Mouse (Mus musculus): ENCODE measurements around the gene Spns3. TPM values are rescaled to one million over a fixed set of nuclear protein-coding genes. Genes with fewer than 3 reads are reported as not detected.

Gene Spns3
- polyA plus RNA-seq (2012): 0.25 and 0.27 TPM in 2 replicates

- TF ChIP-seq GATA1 (IDR thresholded peaks at IDR 0.05; ENCODE audit: low read length): no peak
Observed at GRCm38 (mm10) chr11:72550134-72550988, at the start of gene Spns3. Gene Spns3 (minus strand): TSS chr11:72550506.

- TF ChIP-seq GATA1 (IDR thresholded peaks at IDR 0.05; ENCODE audit: low read length): no peak
Observed at GRCm38 (mm10) chr11:72597780-72598179, 47.5 kb upstream of the Spns3 start.

GRCm38 (mm10) chr11:72595010-72595737, 44.9 kb upstream of the Spns3 start:
- no peak for TF ChIP-seq GATA1 (IDR thresholded peaks at IDR 0.05; ENCODE audit: low read length)

GRCm38 (mm10) chr11:72587537-72588233, 37.4 kb upstream of the Spns3 start:
- no peak for TF ChIP-seq GATA1 (IDR thresholded peaks at IDR 0.05; ENCODE audit: low read length)

- no peak for TF ChIP-seq GATA1 (IDR thresholded peaks at IDR 0.05; ENCODE audit: low read length)
Observed at GRCm38 (mm10) chr11:72586570-72586969, 36.3 kb upstream of the Spns3 start.

GRCm38 (mm10) chr11:72583092-72583491, 32.8 kb upstream of the Spns3 start:
- TF ChIP-seq GATA1 (IDR thresholded peaks at IDR 0.05; ENCODE audit: low read length): no peak

- no peak for TF ChIP-seq GATA1 (IDR thresholded peaks at IDR 0.05; ENCODE audit: low read length)
Observed at GRCm38 (mm10) chr11:72582448-72582705, 32.1 kb upstream of the Spns3 start.

GRCm38 (mm10) chr11:72581609-72582447, 31.5 kb upstream of the Spns3 start:
- TF ChIP-seq GATA1 (IDR thresholded peaks at IDR 0.05; ENCODE audit: low read length): no peak

GRCm38 (mm10) chr11:72578471-72578870, 28.2 kb upstream of the Spns3 start:
- TF ChIP-seq GATA1 (IDR thresholded peaks at IDR 0.05; ENCODE audit: low read length): no peak

- no peak for TF ChIP-seq GATA1 (IDR thresholded peaks at IDR 0.05; ENCODE audit: low read length)
Observed at GRCm38 (mm10) chr11:72576466-72577351, 26.4 kb upstream of the Spns3 start.

GRCm38 (mm10) chr11:72576111-72576465, 25.8 kb upstream of the Spns3 start:
- TF ChIP-seq GATA1 (IDR thresholded peaks at IDR 0.05; ENCODE audit: low read length): no peak

GRCm38 (mm10) chr11:72573819-72574218, 23.5 kb upstream of the Spns3 start:
- no peak for TF ChIP-seq GATA1 (IDR thresholded peaks at IDR 0.05; ENCODE audit: low read length)

GRCm38 (mm10) chr11:72570319-72570979, 20.1 kb upstream of the Spns3 start:
- no peak for TF ChIP-seq GATA1 (IDR thresholded peaks at IDR 0.05; ENCODE audit: low read length)
